Mouse (Mus musculus) ES-Bruce4 (cell line): Measurements from ENCODE around the gene Eaf2. TPM values are rescaled to one million over a fixed set of nuclear protein-coding genes. Genes with fewer than 3 reads are reported as not detected.

ENCODE experiments used
- H3K27ac ChIP-seq: 2 replicates; pipeline ENCODE4 v1.5.1; 2012; ENCODE audit warnings: low read length, inconsistent platforms; ENCODE audit not compliant: insufficient read depth
- H3K27me3 ChIP-seq: 2 replicates; pipeline ENCODE4 v1.6.1; 2012; ENCODE audit warnings: mild to moderate bottlenecking, low read length, inconsistent platforms; ENCODE audit not compliant: control insufficient read depth, poor library complexity, insufficient read depth, severe bottlenecking
- H3K36me3 ChIP-seq: 2 replicates; pipeline ENCODE4 v1.6.1; 2012; ENCODE audit warnings: inconsistent platforms, mild to moderate bottlenecking, low read length, moderate library complexity; ENCODE audit not compliant: control insufficient read depth, poor library complexity, insufficient read depth, severe bottlenecking
- H3K4me1 ChIP-seq: one replicate; pipeline ENCODE4 v1.8.1; 2011; ENCODE audit warnings: low read length; ENCODE audit not compliant: control insufficient read depth, insufficient read depth
- H3K4me3 ChIP-seq: 2 replicates; pipeline ENCODE4 v1.5.1; 2011; ENCODE audit warnings: low read depth, mild to moderate bottlenecking, low read length
- H3K9ac ChIP-seq: 2 replicates; pipeline ENCODE4 v1.6.1; 2012; ENCODE audit warnings: low read depth, mild to moderate bottlenecking, inconsistent platforms; ENCODE audit not compliant: poor library complexity, severe bottlenecking
- H3K9me3 ChIP-seq: replicated peaks from 2 replicates; pipeline ENCODE4 v1.6.1; 2012; ENCODE audit warnings: mild to moderate bottlenecking, low read length, inconsistent platforms; ENCODE audit not compliant: control insufficient read depth, poor library complexity, insufficient read depth, severe bottlenecking
- CTCF ChIP-seq: IDR thresholded peaks from one replicate; pipeline ENCODE4 v1.8.1; 2011; ENCODE audit warnings: low read depth, low read length
- EP300 ChIP-seq: IDR thresholded peaks from 2 replicates; pipeline ENCODE4 v1.6.1; 2011; ENCODE audit warnings: low read depth, low read length; ENCODE audit not compliant: insufficient read depth
- POLR2A ChIP-seq: IDR thresholded peaks from one replicate; pipeline ENCODE4 v1.8.1; 2011; ENCODE audit warnings: low read length; ENCODE audit not compliant: insufficient read depth
- polyA plus RNA-seq: library from polyadenylated mRNA; stranded (reverse); fragments of >200 nt; gene quantifications from 2 replicates; pipeline ENCODE4 v1.2.4, GENCODE M21; 2011; ENCODE audit warnings: low read depth; ENCODE audit not compliant: missing spikeins, insufficient read depth, insufficient read length

The Eaf2 gene
- polyA plus RNA-seq, result 2.4 and 2.9 TPM in 2 replicates

DNA sequence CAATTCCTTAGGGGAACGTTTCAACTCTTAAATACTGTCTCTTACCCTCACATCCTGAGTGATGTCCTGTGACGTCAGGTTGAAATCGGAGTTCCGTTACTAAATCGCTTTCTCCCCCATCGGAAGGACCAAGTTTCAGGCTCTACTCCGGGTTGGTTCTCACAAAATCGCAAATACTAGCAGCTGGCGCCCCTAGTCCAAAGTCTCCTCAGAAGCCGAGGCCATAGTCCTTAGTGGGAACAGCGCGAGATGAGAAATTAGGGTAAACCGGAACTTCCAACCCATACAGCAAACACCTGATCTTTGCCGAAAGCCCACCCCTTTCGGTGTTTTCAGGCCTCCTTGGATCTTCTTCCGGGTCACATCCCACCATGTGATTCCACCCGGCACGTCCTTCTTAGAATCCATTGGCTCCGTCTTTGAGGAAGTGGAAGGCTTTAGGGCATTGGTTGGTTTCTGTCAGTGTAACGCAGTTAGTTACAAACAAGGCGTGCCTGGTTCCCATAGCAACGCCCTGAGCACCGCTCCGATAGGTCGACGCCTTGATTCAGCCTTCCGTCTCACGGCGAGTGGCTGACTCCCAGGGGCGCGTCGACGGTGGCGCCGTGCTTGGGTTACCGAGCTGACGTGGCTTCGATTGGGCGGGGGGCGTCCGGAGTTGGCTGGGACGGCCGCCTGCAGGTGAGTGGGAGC is at the start of gene Eaf2, which contains the start of gene Golgb1:
Gene Eaf2 (minus strand): TSS at position 421 of the 693 bp plus-strand sequence.
Gene Golgb1 (plus strand): TSS at position 558 of the 693 bp plus-strand sequence.
- Histone ChIP-seq H3K27me3 (no peaks in the 10 kb centered on the region), H3K27ac (peak within 1 kb of the TSS; percentile 76; the same call in 1 of the 2 replicates), H3K4me3 (peak within 1 kb of the TSS; percentile 100), H3K9ac (peak within 1 kb of the TSS; percentile 93), H3K4me1 (no peaks in the 10 kb centered on the region), H3K36me3 (peaks cover 4% of the 10 kb centered on the region), H3K9me3 (no peaks in the 10 kb centered on the region)
- TF ChIP-seq POLR2A (peak; percentile 45), EP300 (no peak)

DNA sequence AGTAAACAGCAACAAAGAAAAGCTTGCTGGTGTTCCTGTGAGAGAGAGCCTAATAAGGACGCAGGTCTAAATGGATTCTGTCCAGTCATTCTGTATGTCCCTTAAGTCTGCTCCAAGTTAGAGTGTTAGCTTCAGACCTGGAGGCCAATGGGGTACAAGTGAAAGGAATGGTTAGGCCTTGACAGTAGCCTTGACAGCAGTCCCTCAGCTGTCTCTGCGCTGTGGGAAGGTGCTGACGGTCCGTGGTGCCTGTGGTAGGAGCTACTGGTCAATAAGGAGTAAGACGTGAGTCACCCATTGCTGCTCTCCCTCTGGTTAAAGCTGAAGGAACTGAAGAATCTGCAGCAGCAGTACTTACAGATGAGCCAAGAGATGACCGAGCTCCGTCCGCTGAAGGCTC is 49.5 kb upstream of the Eaf2 start:
- no peaks in the 10 kb centered on the region for H3K27me3 ChIP-seq
- H3K9me3 ChIP-seq, result no peaks in the 10 kb centered on the region
- no peak overlapping the region for H3K4me3 ChIP-seq
- no peak for TF ChIP-seq EP300
- no peak for TF ChIP-seq CTCF
- TF ChIP-seq POLR2A, result no peak
- peaks cover 6% of the 10 kb centered on the region for H3K36me3 ChIP-seq
- no peaks in the 10 kb centered on the region for H3K4me1 ChIP-seq
- no peak overlapping the region for H3K9ac ChIP-seq
- no peak overlapping the region for H3K27ac ChIP-seq

DNA sequence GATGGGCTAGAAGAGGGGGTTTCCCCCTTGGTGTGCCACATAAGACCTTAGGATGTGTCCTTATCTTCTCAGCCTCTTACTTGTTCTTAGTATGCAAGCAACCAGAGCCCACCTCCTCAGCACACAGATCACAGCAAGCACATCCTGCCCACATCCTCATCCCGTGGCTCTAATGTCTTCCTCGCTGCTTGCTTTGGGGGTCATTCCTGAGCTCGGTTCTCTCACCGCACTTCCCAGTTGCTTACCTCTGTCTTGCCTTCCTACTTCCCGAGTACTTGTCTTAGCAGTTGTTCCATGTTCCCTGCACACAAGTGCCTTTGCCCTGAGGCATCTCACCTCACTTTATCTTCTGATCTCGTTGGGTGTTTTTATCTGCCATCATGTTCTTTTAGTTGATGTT is 47.2 kb upstream of the Eaf2 start:
- Histone ChIP-seq H3K27ac (no peak overlapping the region), H3K4me1 (no peaks in the 10 kb centered on the region), H3K9me3 (no peaks in the 10 kb centered on the region), H3K4me3 (no peak overlapping the region), H3K27me3 (no peaks in the 10 kb centered on the region), H3K36me3 (no peaks in the 10 kb centered on the region; the same call in 1 of the 2 replicates), H3K9ac (no peak overlapping the region)
- TF ChIP-seq POLR2A, result no peak
- no peak for TF ChIP-seq EP300
- TF ChIP-seq CTCF, result no peak

DNA sequence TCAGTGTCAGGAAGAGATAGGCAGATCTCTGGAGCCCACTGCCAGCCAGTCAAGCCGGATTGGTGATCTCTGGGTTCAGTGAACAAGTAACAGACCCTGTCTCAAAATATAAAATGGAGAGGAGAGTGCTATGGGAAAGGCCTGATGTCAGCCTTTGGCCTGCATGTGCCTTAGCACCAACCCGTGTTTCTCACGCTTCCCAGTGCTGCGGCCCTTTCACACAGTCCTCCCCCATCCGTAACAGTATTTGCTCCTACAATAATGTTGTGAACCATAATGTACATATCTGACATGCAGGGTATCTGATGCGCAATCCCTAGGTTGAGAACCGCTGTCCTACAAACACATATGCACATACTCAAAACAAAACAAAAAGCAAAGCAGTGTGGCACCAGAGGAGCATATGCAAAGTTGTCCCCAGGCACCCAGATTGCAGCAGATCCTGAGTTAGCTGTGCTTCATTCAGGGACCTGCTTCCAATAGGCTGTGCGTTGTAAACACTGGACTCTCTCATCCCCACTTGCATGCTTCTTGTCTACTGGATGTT is 46.3 kb upstream of the Eaf2 start:
- H3K9me3 ChIP-seq, result no peaks in the 10 kb centered on the region
- no peaks in the 10 kb centered on the region for H3K27me3 ChIP-seq
- H3K9ac ChIP-seq, result no peak overlapping the region
- H3K4me3 ChIP-seq, result no peak overlapping the region
- TF ChIP-seq EP300, result no peak
- no peak overlapping the region for H3K27ac ChIP-seq
- H3K4me1 ChIP-seq, result no peaks in the 10 kb centered on the region
- no peaks in the 10 kb centered on the region; the same call in 1 of the 2 replicates for H3K36me3 ChIP-seq

DNA sequence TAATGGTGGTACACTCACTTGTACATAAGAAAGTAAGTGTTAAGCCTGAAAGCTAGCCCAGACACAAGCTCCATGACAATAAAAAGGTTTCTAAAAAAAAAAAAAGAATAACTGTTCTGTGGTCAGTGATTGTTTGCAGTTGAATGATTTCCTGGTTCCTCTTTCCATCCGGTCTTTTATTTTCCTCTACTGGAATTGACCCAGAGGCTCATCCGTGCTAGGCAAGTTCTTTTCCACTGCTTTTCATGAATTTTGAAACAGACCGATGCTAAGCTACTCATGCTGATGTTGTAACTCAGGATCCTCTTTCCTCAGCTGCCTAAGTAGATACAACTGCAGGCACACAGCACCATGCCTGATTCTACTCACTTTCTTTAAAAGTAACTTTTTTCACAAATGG is 45.6 kb upstream of the Eaf2 start:
- H3K9ac ChIP-seq, result no peak overlapping the region
- H3K9me3 ChIP-seq, result no peaks in the 10 kb centered on the region
- no peak overlapping the region for H3K27ac ChIP-seq
- TF ChIP-seq EP300, result no peak
- no peak overlapping the region for H3K4me3 ChIP-seq
- H3K4me1 ChIP-seq, result no peaks in the 10 kb centered on the region
- H3K27me3 ChIP-seq, result no peaks in the 10 kb centered on the region
- H3K36me3 ChIP-seq, result no peaks in the 10 kb centered on the region; the same call in 1 of the 2 replicates

DNA sequence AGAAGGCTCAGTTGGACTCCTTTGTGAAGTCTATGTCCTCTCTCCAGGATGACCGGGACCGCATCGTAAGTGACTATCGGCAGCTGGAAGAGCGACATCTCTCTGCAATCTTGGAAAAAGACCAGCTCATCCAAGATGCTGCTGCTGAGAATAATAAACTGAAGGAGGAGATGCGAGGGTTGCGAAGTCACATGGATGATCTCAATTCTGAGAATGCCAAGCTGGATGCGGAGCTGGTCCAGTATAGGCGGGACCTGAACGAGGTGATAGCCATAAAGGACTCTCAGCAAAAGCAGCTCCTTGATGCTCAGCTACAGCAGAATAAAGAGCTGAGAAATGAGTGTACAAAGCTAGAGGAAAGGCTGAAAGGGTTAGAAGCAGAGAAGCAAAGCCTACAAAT is 43.7 kb upstream of the Eaf2 start:
- no peak overlapping the region for H3K27ac ChIP-seq
- no peaks in the 10 kb centered on the region for H3K9me3 ChIP-seq
- H3K4me1 ChIP-seq, result no peaks in the 10 kb centered on the region
- no peaks in the 10 kb centered on the region; the same call in 1 of the 2 replicates for H3K36me3 ChIP-seq
- H3K4me3 ChIP-seq, result no peak overlapping the region
- TF ChIP-seq POLR2A, result no peak
- TF ChIP-seq CTCF, result no peak
- TF ChIP-seq EP300, result no peak
- H3K9ac ChIP-seq, result no peak overlapping the region
- H3K27me3 ChIP-seq, result no peaks in the 10 kb centered on the region
